Mouse (Mus musculus) embryonic facial prominence, embryonic 13.5 days (tissue): ENCODE results near the gene Rcor1. TPM values are rescaled to one million over a fixed set of nuclear protein-coding genes. Genes with fewer than 3 reads are reported as not detected.

Source experiments
- ATAC-seq: fragments of 200-750 bp; cut with Nextera tagmentation; 2 replicates; pipeline ENCODE4 v1.8.0; 2017; ENCODE audit warnings: low read depth; ENCODE audit not compliant: insufficient number of reproducible peaks, insufficient read depth, low FRiP score, low TSS enrichment
- H3K27ac ChIP-seq: fragments of 300-500 bp; sonication (generic); 2 replicates; pipeline ENCODE4 v1.5.1; 2015; ENCODE audit warnings: moderate library complexity, mild to moderate bottlenecking, inconsistent platforms
- H3K27me3 ChIP-seq: fragments of 300-500 bp; sonication (generic); 2 replicates; pipeline ENCODE4 v1.6.1; 2015; ENCODE audit warnings: mild to moderate bottlenecking, inconsistent platforms
- H3K36me3 ChIP-seq: fragments of 300-500 bp; sonication (generic); 2 replicates; pipeline ENCODE4 v1.6.1; 2015; ENCODE audit warnings: mild to moderate bottlenecking, inconsistent platforms
- H3K4me1 ChIP-seq: fragments of 300-500 bp; sonication (generic); 2 replicates; pipeline ENCODE4 v1.6.1; 2015; ENCODE audit warnings: inconsistent platforms
- H3K4me2 ChIP-seq: fragments of 300-500 bp; sonication (generic); 2 replicates; pipeline ENCODE4 v1.6.1; 2015; ENCODE audit warnings: moderate library complexity, mild to moderate bottlenecking, inconsistent platforms
- H3K4me3 ChIP-seq: fragments of 300-500 bp; sonication (generic); 2 replicates; pipeline ENCODE4 v1.5.1; 2015; ENCODE audit warnings: mild to moderate bottlenecking, inconsistent platforms
- H3K9ac ChIP-seq: fragments of 300-500 bp; sonication (generic); 2 replicates; pipeline ENCODE4 v1.6.1; 2015; ENCODE audit warnings: mild to moderate bottlenecking, inconsistent platforms
- H3K9me3 ChIP-seq: fragments of 300-500 bp; sonication (generic); 2 replicates; pipeline ENCODE4 v1.6.1; 2016; ENCODE audit warnings: inconsistent platforms
- WGBS: fragments of 180-500 bp; shearing (Covaris S2); methylation state at CpG from one replicate; pipeline ENCODE4 v1.1.7; 2015; ENCODE audit warnings: mixed read lengths; 5-methylcytosine and 5-hydroxymethylcytosine counted together
- polyA plus RNA-seq: library from polyadenylated mRNA; unstranded; fragments of >200 nt; fragmentation: Nextera tagmentation; extraction: Ambion mirVana; gene quantifications from 2 replicates; pipeline ENCODE4 v1.2.1, GENCODE M21; 2015

Rcor1 gene
- polyA plus RNA-seq, 1 experiment from 2014 or later: 11.6 TPM

DNA sequence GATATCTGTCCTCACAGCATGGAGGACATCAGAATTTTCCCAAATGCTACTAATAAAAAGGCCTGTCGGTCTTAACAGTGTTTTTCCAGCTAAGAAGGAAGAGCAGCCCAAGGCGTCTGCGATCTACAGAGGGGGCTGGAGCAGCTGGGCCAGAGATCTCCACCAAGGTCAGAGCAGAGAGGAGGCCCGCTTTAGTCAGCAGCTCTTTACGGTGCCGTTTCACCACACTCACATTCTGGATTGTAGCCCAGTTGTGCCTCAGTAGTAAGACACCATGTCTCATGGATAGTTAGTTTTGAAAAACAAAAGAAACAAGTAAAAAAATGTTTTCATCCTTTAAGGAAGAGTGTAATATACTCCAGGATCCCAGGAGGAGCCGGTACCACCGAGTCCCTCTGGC, 72.0 kb downstream of the Rcor1 start:
- no peak overlapping the region for H3K4me2 ChIP-seq
- H3K9me3 ChIP-seq: no peaks in the 10 kb centered on the region
- H3K4me3 ChIP-seq: no peak overlapping the region
- 95% methylated on average over 8 of the region's 8 CpGs for WGBS
- H3K27ac ChIP-seq: no peak overlapping the region
- H3K27me3 ChIP-seq: no peaks in the 10 kb centered on the region
- no peak overlapping the region for H3K9ac ChIP-seq
- no peak for ATAC-seq
- 0 out of 2 replicates have a peak, but pooled peaks cover 3% of the 10 kb centered on the region for H3K4me1 ChIP-seq
- peaks cover 90% of the 10 kb centered on the region for H3K36me3 ChIP-seq

DNA sequence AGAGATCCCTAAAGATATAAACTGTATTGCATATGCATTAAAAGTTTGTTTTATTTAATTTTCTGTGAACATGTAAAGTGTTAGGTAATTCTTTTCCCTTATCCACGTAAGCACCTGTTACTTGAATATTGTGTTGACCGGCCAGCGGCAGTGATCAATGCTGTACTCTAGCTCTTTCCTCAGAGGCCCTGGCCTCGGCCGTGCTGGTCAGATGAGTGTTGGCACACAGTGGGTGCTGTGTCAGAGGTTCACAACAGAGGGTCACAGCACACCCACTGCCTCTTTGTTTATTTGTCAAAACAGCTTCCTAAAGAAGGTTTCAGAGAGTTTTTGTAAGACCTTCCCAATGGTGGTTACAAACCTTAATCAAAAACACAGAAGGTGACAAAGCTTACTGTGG, 75.4 kb downstream of the Rcor1 start:
- no peaks in the 10 kb centered on the region for H3K9me3 ChIP-seq
- no peaks in the 10 kb centered on the region for H3K4me1 ChIP-seq
- H3K36me3 ChIP-seq: peaks cover 89% of the 10 kb centered on the region
- no peak overlapping the region for H3K9ac ChIP-seq
- no peaks in the 10 kb centered on the region for H3K27me3 ChIP-seq
- no peak overlapping the region for H3K4me2 ChIP-seq
- no peak for ATAC-seq
- 94% methylated on average over 5 of the region's 5 CpGs for WGBS
- H3K27ac ChIP-seq: no peak overlapping the region
- H3K4me3 ChIP-seq: no peak overlapping the region

DNA sequence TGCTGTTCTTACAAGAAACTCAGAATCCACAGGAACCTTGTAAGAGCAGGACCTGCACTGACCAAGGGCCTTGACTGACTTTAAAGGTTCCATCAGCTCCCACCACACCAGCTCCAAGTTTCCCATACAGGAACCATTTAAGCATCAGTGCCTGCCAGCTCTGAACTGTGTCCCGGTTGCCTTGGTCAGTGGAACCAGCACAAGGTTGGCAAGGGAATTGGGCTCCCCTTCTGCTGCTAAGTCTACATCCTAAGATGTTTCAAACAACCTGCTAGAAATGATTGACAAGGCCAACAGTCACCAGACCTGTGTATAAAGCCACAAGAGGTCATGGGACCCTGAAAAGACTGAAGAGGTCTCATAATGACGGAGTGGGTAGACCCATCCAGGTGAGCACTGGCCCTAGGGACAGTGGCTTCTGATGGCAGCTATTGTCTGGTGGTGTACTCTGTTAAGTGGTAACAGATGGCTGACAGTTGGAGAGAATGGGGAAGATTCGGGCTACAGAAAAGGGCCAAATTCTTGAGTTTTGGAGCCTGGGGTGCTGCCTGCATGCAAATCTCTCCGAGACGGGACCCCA, 80.4 kb downstream of the Rcor1 start:
- peaks cover 60% of the 10 kb centered on the region for H3K36me3 ChIP-seq

DNA sequence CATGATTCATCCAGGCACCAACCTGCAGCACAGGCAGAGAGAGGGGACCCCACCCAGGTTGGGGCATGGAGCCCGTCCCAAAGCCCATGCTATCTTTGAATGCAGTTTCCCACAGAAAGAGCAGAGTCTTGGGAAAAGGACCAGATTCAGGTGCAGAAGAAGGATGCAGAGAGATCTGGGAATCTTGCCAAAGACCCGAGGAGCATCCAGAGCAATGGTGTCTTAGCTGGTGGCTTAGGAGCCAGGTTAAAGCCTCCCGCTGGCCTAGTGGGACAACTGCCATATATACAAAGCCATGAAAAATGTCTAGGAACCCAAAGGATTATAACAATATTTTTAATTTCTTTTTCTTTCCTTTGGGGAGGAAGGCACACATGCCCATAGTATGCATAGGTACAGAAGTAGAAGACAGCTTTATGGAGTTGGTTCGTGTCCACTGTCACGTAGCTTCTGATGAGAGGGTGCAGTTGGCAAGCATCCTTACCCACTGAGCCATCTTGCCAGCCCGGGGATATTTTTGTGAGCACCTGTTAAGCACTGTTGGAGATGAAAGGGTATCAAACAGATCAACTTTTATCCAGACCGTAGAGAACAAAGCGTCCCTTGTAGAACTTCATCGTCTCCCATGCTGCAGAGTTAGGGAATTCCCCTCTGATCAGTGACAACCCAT, 82.0 kb downstream of the Rcor1 start:
- Histone ChIP-seq H3K4me1 (no peaks in the 10 kb centered on the region), H3K4me2 (no peak overlapping the region), H3K9ac (no peak overlapping the region), H3K4me3 (no peak overlapping the region), H3K27ac (no peak overlapping the region), H3K36me3 (peaks cover 48% of the 10 kb centered on the region), H3K9me3 (peaks cover 5% of the 10 kb centered on the region; the same call in 1 of the 2 replicates), H3K27me3 (no peaks in the 10 kb centered on the region)
- 88% methylated on average over 9 of the region's 9 CpGs for WGBS
- ATAC-seq: no peak

More for the DNA sequence above, 80.4 kb downstream of the Rcor1 start:
- 93% methylated on average over 5 of the region's 5 CpGs for WGBS
- H3K4me1 ChIP-seq: no peaks in the 10 kb centered on the region
- H3K9ac ChIP-seq: no peak overlapping the region
- ATAC-seq: no peak
- H3K9me3 ChIP-seq: peaks cover 5% of the 10 kb centered on the region; the same call in 1 of the 2 replicates
- H3K4me3 ChIP-seq: no peak overlapping the region
- H3K4me2 ChIP-seq: no peak overlapping the region
- H3K27ac ChIP-seq: no peak overlapping the region
- no peaks in the 10 kb centered on the region for H3K27me3 ChIP-seq

DNA sequence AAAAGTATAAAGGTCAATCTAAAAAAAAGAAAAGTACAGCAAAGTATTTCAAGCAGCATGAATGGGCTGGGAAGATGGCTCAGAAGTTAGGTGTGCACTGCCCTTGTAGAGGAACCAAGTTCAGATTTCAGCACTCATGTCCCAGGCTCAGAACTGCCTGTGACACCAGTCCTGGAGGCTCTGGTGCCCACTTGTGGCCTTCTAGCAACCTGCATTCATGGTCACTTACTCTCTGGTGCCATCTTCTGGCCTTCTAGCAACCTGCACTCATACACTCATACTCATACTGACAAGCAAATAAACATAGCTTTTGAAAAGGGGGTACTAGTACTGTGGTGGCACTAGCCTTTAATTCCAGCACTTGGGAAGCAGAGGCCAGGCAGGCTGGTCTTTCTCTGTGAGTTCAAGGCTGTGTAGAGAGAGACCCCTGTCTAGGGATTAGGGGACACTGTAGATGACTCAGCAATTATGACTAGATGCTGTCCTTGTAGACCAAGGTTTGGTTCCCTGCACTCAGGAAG, 83.2 kb downstream of the Rcor1 start:
- H3K9me3 ChIP-seq: peaks cover 5% of the 10 kb centered on the region; the same call in 1 of the 2 replicates
- no peak overlapping the region for H3K4me3 ChIP-seq
- H3K4me2 ChIP-seq: no peak overlapping the region
- H3K36me3 ChIP-seq: peaks cover 35% of the 10 kb centered on the region
- H3K27me3 ChIP-seq: no peaks in the 10 kb centered on the region
- H3K27ac ChIP-seq: no peak overlapping the region
- no peak for ATAC-seq
- H3K9ac ChIP-seq: no peak overlapping the region
- no peaks in the 10 kb centered on the region for H3K4me1 ChIP-seq

DNA sequence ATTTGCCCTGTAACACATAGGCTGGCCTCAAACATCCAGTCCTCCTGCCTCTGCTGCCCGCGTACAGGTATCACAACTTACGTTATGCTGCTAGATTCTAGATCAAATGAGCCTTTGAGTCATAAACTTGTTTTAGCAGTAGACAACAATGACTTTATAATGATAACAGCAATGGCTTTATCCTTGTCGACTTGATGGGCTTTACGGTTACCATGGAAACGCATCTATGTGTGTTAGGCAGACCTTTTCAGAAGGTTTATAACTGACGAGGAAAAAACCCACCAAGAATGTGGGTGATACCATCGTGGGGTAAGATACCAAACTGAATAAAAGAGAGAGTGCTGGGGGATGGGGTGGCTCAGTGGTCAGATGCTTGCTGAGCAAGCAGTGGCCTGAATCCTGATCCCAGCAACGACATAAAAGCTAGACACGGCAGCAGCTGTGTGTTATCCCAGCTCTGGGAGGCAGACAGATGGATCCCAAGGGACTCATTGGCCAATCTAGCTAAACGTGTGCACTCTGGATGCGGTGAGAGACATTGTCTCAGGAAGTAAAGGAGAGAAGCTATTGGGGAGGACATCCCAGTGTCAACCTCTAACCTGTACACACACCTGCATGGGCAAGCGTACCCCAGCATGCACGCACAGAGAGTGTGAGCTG, 85.6 kb downstream of the Rcor1 start:
- 81% methylated on average over 14 of the region's 14 CpGs for WGBS
- H3K36me3 ChIP-seq: peaks cover 15% of the 10 kb centered on the region

DNA sequence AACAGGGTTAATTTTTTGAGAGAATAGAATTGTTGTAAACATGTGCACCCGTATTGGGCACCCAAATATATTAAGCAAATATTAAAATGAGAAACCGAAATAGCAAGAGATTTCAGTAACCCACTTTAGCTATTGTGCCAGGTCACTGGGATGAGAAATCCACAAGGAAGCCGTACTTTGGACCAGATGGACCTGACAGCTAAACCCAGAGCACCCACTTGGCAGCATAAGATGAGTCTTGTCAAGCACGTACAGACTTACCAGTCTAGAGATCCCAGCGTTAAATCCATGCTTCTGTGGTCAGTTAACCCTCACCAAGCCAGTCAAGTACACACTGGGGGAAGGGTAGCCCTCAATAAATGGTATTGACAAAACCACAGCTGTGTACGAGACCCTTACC, 86.5 kb downstream of the Rcor1 start:
- no peak overlapping the region for H3K4me2 ChIP-seq
- no peak overlapping the region for H3K9ac ChIP-seq
- peaks cover 8% of the 10 kb centered on the region; the same call in 1 of the 2 replicates for H3K36me3 ChIP-seq
- WGBS: 75% methylated on average over 6 of the region's 6 CpGs
- no peak overlapping the region for H3K27ac ChIP-seq
- no peak for ATAC-seq
- H3K4me1 ChIP-seq: no peaks in the 10 kb centered on the region
- H3K4me3 ChIP-seq: no peak overlapping the region
- H3K27me3 ChIP-seq: no peaks in the 10 kb centered on the region
- peaks cover 5% of the 10 kb centered on the region; the same call in 1 of the 2 replicates for H3K9me3 ChIP-seq

More for the DNA sequence above, 85.6 kb downstream of the Rcor1 start:
- Histone ChIP-seq H3K9ac (no peak overlapping the region), H3K9me3 (peaks cover 5% of the 10 kb centered on the region; the same call in 1 of the 2 replicates), H3K27ac (no peak overlapping the region), H3K4me3 (no peak overlapping the region), H3K27me3 (no peaks in the 10 kb centered on the region), H3K4me1 (no peaks in the 10 kb centered on the region), H3K4me2 (no peak overlapping the region)
- ATAC-seq: no peak

DNA sequence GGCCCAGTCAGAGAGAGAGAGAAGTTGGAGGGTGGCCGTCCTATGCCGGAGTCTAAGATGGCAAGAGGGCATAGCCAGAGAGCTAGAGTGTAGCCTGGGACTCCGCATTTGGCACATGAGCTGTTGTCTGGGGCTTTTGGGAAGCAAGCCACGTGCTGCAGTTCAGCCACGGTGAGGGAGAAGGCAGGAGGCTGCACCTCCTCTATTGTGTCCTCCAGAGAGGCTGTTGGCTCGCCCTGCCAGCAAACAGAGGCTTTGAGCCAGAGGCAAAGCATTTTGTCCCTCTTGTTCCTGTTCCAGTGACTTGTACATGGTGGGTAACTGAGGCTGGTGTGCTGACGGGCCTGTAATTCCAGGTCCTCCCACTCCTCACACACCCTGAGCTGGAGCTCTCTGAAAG, 95.0 kb downstream of the Rcor1 start:
- no peak for ATAC-seq
- no peak overlapping the region for H3K9ac ChIP-seq
- no peaks in the 10 kb centered on the region for H3K36me3 ChIP-seq
- 0 out of 2 replicates have a peak, but pooled peaks cover under 1% of the 10 kb centered on the region for H3K9me3 ChIP-seq
- no peak overlapping the region for H3K4me2 ChIP-seq
- no peak overlapping the region for H3K27ac ChIP-seq
- peaks cover 9% of the 10 kb centered on the region for H3K4me1 ChIP-seq
- no peaks in the 10 kb centered on the region for H3K27me3 ChIP-seq
- H3K4me3 ChIP-seq: no peak overlapping the region
- 86% methylated on average over 7 of the region's 7 CpGs for WGBS

DNA sequence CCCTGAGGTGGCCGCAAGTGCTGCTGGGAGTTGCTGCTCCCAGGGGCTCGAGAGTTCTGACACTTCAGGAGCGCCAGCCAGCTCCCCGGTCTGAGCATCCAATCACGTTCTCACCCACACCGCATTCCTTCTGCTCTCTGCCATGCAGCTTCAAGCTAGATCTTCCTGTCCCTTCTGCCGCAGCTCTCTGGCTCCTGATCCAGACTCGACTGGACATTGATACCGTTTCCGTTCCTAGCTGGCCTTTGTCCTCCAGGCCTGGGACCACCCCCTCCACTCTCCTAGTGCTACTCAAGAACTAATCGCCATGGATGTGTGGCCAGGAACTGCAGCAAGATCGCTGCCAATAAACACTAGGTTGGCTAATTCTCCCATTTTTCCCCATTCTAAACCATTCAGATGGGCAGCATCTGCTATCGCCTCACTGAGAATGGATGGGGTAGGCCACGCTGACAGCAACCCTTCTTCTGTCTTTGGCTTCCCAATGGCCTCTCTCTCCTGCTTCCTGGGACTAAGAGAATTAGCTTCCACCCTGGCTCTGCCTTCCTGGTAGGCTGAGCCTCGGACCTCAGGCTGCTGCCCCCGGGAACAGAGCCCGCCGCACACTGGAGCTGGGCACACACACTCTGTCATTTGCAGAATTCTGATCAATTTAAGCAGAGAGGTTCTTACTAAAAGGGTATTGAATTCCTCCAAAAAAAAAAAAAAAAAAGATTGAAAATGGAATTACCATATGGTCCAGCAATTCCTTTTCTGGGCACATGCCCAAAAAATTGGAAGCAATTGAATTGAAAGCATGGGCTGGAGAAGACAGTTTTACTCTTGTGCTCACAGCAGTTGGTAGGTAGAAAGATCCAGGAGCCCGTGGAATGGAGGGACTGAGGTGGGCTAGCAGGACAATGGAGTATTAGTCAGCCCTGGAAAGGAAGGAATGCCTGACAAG, 95.9 kb downstream of the Rcor1 start:
- peaks cover 9% of the 10 kb centered on the region for H3K4me1 ChIP-seq
- no peaks in the 10 kb centered on the region for H3K36me3 ChIP-seq
- H3K4me3 ChIP-seq: no peak overlapping the region
- WGBS: 69% methylated on average over 19 of the region's 19 CpGs
- peak overlapping the region; percentile 60; the same call in 1 of the 2 replicates for H3K27ac ChIP-seq
- ATAC-seq: no peak
- no peaks in the 10 kb centered on the region for H3K27me3 ChIP-seq
- no peak overlapping the region for H3K4me2 ChIP-seq
- 0 out of 2 replicates have a peak, but pooled peaks cover 4% of the 10 kb centered on the region for H3K9me3 ChIP-seq
- no peak overlapping the region for H3K9ac ChIP-seq

DNA sequence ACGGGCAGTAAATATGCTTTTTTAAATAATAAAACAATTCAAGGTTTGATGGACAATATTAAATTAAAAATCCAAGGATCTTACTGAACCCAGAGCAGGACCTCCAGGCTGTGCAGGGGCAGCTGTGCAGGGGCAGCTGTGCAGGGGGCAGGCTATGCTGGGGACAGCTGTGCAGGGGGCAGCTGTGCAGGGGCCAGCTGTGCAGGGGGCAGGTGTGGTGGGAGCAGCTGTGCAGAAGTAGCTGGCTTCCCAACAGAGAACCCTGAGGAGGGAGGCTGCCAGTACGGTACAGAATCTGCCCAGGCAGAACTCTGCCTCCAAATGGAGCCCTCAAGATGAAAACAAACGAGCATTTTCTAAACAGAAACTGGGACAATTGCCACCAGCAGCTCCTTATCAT, 96.8 kb downstream of the Rcor1 start:
- H3K36me3 ChIP-seq: no peaks in the 10 kb centered on the region
- H3K4me3 ChIP-seq: no peak overlapping the region
- no peak overlapping the region for H3K9ac ChIP-seq
- no peak overlapping the region for H3K4me2 ChIP-seq
- H3K27me3 ChIP-seq: no peaks in the 10 kb centered on the region
- H3K9me3 ChIP-seq: 0 out of 2 replicates have a peak, but pooled peaks cover 4% of the 10 kb centered on the region
- no peak overlapping the region for H3K27ac ChIP-seq
- ATAC-seq: no peak
- H3K4me1 ChIP-seq: peaks cover 9% of the 10 kb centered on the region
- WGBS: 69% methylated on average over 3 of the region's 3 CpGs

DNA sequence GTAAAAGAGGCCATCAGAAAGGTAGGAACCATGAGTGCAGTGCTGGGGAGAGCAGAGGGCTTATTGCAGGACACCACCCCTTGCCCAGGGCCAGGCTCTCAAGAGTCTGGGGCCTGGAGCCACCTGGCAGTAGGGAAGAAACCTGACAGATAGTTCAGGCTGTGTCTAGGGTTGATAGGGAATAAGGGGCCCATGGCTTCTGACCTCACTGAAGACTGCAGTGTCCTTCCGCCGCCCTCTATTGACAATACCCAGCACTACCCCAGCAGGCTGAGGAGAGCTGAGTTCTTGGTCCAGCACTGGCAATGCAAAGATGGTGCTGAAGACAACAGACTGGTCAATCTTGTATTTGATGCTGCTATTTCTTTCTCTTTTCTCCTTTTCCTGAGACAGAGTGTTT, 97.9 kb downstream of the Rcor1 start:
- ATAC-seq: no peak
- Histone ChIP-seq H3K9me3 (0 out of 2 replicates have a peak, but pooled peaks cover 4% of the 10 kb centered on the region), H3K36me3 (no peaks in the 10 kb centered on the region), H3K4me2 (no peak overlapping the region), H3K27ac (no peak overlapping the region), H3K4me1 (peaks cover 9% of the 10 kb centered on the region), H3K27me3 (no peaks in the 10 kb centered on the region), H3K4me3 (no peak overlapping the region), H3K9ac (no peak overlapping the region)
- 58% methylated on average over 2 of the region's 2 CpGs for WGBS
